12 mouse cellular contexts compared by ENCODE assay signal in the genomic region with DNA sequence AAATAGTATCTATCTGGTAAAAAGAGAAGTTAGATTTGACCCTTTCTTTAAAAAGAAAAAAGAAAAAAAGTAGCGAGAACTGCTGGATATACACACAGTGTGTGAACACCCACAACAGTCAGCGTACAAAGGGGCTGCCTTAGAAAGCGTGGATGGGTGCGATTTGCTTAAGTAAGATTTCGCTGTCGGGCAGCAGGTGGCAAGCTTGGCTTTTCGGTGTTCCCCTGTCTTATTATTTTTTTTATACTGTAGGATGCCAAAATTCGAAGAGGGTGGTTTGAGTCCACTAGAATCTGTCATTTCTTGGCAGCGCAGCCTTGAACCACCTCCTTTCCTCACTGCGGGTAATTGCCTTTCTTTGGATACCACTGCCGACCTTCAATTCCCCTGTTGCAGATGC.
DNase-seq lines count a peak whose midpoint lies in the region; ATAC-seq and TF ChIP-seq lines count a peak whose summit lies in the region.
"Had no signal": no experiment of that assay in that cellular context is flagged by ENCODE, and none has a peak within 500 bp of the region (broad histone marks: within the 10 kb centered on the region; RNA-seq: fewer than 3 reads in every experiment).

No protein-coding gene starts in this region.

- H3K4me1 ChIP-seq in forebrain, embryonic 13.5 days: no peaks in the 10 kb centered on the region
- H3K4me1 ChIP-seq in forebrain, embryonic 12.5 days: no peaks in the 10 kb centered on the region
- H3K4me1 ChIP-seq: neural tube, embryonic 13.5 days had no signal

- 79% methylated on average over 11 of the region's 11 CpGs for WGBS in forebrain, embryonic 13.5 days
- 83% methylated on average over 11 of the region's 11 CpGs for WGBS in forebrain, embryonic 12.5 days

- peak; percentile 49 for TF ChIP-seq CTCF in left cerebral cortex, adult 2 months (IDR thresholded peaks at IDR 0.05)

- H3K9me3 ChIP-seq in forebrain, embryonic 13.5 days (replicated peaks): no peaks in the 10 kb centered on the region
- no peaks in the 10 kb centered on the region for H3K9me3 ChIP-seq in forebrain, embryonic 12.5 days
- H3K9me3 ChIP-seq: embryonic facial prominence, embryonic 13.5 days; G1E; limb, embryonic 12.5 days; neural tube, embryonic 13.5 days had no signal

- no peak overlapping the region for H3K4me3 ChIP-seq in forebrain, embryonic 13.5 days
- no peak overlapping the region for H3K4me3 ChIP-seq in forebrain, embryonic 12.5 days (replicated peaks)
- no peak overlapping the region for H3K4me3 ChIP-seq in left cerebral cortex, adult 2 months
- H3K4me3 ChIP-seq: embryonic facial prominence, embryonic 13.5 days; limb, embryonic 12.5 days; neural tube, embryonic 13.5 days had no signal

- DNase-seq in urinary bladder, postnatal 14 days (ENCODE audit: low spot score): peak; percentile 8
- DNase-seq in urinary bladder, postnatal 10 days (ENCODE audit: low spot score): no peak
- peak; percentile 34 to 45 for DNase-seq in left cerebral cortex, adult 2 months (ENCODE audit: extremely low spot score in 1 of 2, low spot score in 2 of 2)
- no peak for DNase-seq in thymus, postnatal 0 days (ENCODE audit: low spot score)
- no peak for DNase-seq in gastrocnemius, postnatal 36 days
- no peak for DNase-seq in kidney, postnatal 14 days

- intact Hi-C loops in left cerebral cortex, adult 2 months (cut with DNase I): loop anchor here (5.0 kb wide), 3 partner anchors 81 to 449 kb away; a partner anchor contains a TSS
- intact Hi-C loops in gastrocnemius, postnatal 36 days (cut with DNase I): loop anchor here (5.0 kb wide), 1 partner anchor 276 kb away; no protein-coding TSS in a partner anchor

- no peaks in the 10 kb centered on the region for H3K27me3 ChIP-seq in forebrain, embryonic 13.5 days
- H3K27me3 ChIP-seq in forebrain, embryonic 12.5 days: no peaks in the 10 kb centered on the region; the same call in 1 of the 2 replicates
- H3K27me3 ChIP-seq: embryonic facial prominence, embryonic 13.5 days; limb, embryonic 12.5 days; neural tube, embryonic 13.5 days had no signal

- no peak overlapping the region for H3K9ac ChIP-seq in forebrain, embryonic 13.5 days
- no peak overlapping the region for H3K9ac ChIP-seq in forebrain, embryonic 12.5 days
- H3K9ac ChIP-seq: embryonic facial prominence, embryonic 13.5 days; limb, embryonic 12.5 days; neural tube, embryonic 13.5 days had no signal

- H3K27ac ChIP-seq in forebrain, embryonic 13.5 days: no peak overlapping the region
- no peak overlapping the region for H3K27ac ChIP-seq in forebrain, embryonic 12.5 days
- no peak overlapping the region for H3K27ac ChIP-seq in left cerebral cortex, adult 2 months
- H3K27ac ChIP-seq: limb, embryonic 12.5 days; neural tube, embryonic 13.5 days had no signal

- peak; percentile 67; the same call in 1 of the 2 replicates for ATAC-seq in forebrain, embryonic 13.5 days
- ATAC-seq in forebrain, embryonic 12.5 days (ENCODE audit: low FRiP score): no peak

- H3K4me2 ChIP-seq in forebrain, embryonic 13.5 days: no peak overlapping the region
- H3K4me2 ChIP-seq in forebrain, embryonic 12.5 days: no peak overlapping the region
- H3K4me2 ChIP-seq: embryonic facial prominence, embryonic 13.5 days; limb, embryonic 12.5 days; neural tube, embryonic 13.5 days had no signal

- no peaks in the 10 kb centered on the region for H3K36me3 ChIP-seq in forebrain, embryonic 13.5 days (ENCODE audit: poor library complexity, severe bottlenecking)
- no peaks in the 10 kb centered on the region for H3K36me3 ChIP-seq in forebrain, embryonic 12.5 days (replicated peaks)
- H3K36me3 ChIP-seq: embryonic facial prominence, embryonic 13.5 days; G1E; neural tube, embryonic 13.5 days had no signal

Comparison
In these comparisons a context has a peak if more than half of its experiments do, and no peak if none do; other contexts are left out.
1. DNase-seq: peak in urinary bladder, postnatal 14 days (single experiment) and left cerebral cortex, adult 2 months (2 of 2); none in urinary bladder, postnatal 10 days (single experiment), thymus, postnatal 0 days (single experiment), gastrocnemius, postnatal 36 days (0 of 2) and kidney, postnatal 14 days (single experiment).